Mouse (Mus musculus) liver, embryonic 15.5 days (tissue): ENCODE measurements around the gene Pkd2. TPM values are rescaled to one million over a fixed set of nuclear protein-coding genes. Genes with fewer than 3 reads are reported as not detected.

Experiments used
- ATAC-seq: fragments of 200-750 bp; cut with Nextera tagmentation; 2 replicates; pipeline ENCODE4 v1.8.0; 2017; ENCODE audit warnings: moderate number of reproducible peaks, mild to moderate bottlenecking, moderate library complexity; ENCODE audit not compliant: insufficient read depth
- H3K27ac ChIP-seq: fragments of 300-500 bp; sonication (generic); replicated peaks from 2 replicates; pipeline ENCODE4 v1.5.1; 2015; ENCODE audit warnings: mild to moderate bottlenecking, inconsistent platforms
- H3K27me3 ChIP-seq: fragments of 300-500 bp; sonication (generic); 2 replicates; pipeline ENCODE4 v1.6.1; 2015; ENCODE audit warnings: mild to moderate bottlenecking, inconsistent platforms
- H3K36me3 ChIP-seq: fragments of 300-500 bp; sonication (generic); replicated peaks from 2 replicates; pipeline ENCODE4 v1.6.1; 2015; ENCODE audit warnings: moderate library complexity, mild to moderate bottlenecking, inconsistent platforms
- H3K4me1 ChIP-seq: fragments of 300-500 bp; sonication (generic); replicated peaks from 2 replicates; pipeline ENCODE4 v1.6.1; 2015; ENCODE audit warnings: inconsistent platforms
- H3K4me2 ChIP-seq: fragments of 300-500 bp; sonication (generic); 2 replicates; pipeline ENCODE4 v1.6.1; 2015; ENCODE audit warnings: moderate library complexity, mild to moderate bottlenecking, inconsistent platforms
- H3K4me3 ChIP-seq: fragments of 300-500 bp; sonication (generic); replicated peaks from 2 replicates; pipeline ENCODE4 v1.5.1; 2015; ENCODE audit warnings: mild to moderate bottlenecking, inconsistent platforms
- H3K9ac ChIP-seq: fragments of 300-500 bp; sonication (generic); 2 replicates; pipeline ENCODE4 v1.6.1; 2015; ENCODE audit warnings: moderate library complexity, mild to moderate bottlenecking, inconsistent platforms
- H3K9me3 ChIP-seq: fragments of 300-500 bp; sonication (generic); replicated peaks from 2 replicates; pipeline ENCODE4 v1.6.1; 2016; ENCODE audit warnings: inconsistent platforms
- WGBS: fragments of 180-500 bp; shearing (Covaris S2); methylation state at CpG from one replicate; pipeline ENCODE4 v1.1.7; 2015; ENCODE audit warnings: mixed read lengths; ENCODE audit not compliant: insufficient replicate concordance; 5-methylcytosine and 5-hydroxymethylcytosine counted together
- polyA plus RNA-seq: library from polyadenylated mRNA; unstranded; fragments of >200 nt; fragmentation: Nextera tagmentation; extraction: Ambion mirVana; gene quantifications from 2 replicates; pipeline ENCODE4 v1.2.1, GENCODE M21; 2015

Pkd2 gene
- polyA plus RNA-seq, 1 experiment from 2014 or later, result 0.92 TPM

DNA sequence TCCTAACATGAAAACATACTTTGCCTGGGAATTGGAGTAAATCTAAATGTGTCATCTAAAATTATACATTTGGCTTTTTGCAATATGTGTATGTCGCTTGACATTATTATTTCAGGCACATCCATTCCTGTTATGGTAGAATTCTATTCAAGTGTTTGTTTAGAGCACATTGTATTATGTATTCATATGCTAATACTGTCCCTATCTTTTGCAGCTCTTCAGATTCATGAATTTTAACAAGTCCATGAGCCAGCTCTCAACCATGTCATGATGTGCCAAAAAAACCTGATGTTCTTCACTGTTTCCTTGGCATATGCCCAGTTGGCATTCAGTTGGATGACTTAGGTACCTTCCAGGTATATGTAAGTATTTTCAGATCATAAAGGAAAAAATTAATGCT, 79.4 kb downstream of the Pkd2 start:
- WGBS, result 74% methylated on average over 1 of the region's 1 CpGs
- Histone ChIP-seq H3K27ac (no peak overlapping the region), H3K36me3 (peaks cover 31% of the 10 kb centered on the region), H3K4me3 (no peak overlapping the region), H3K4me2 (no peak overlapping the region), H3K4me1 (no peaks in the 10 kb centered on the region), H3K9me3 (no peaks in the 10 kb centered on the region), H3K27me3 (no peaks in the 10 kb centered on the region), H3K9ac (no peak overlapping the region)
- ATAC-seq, result no peak

DNA sequence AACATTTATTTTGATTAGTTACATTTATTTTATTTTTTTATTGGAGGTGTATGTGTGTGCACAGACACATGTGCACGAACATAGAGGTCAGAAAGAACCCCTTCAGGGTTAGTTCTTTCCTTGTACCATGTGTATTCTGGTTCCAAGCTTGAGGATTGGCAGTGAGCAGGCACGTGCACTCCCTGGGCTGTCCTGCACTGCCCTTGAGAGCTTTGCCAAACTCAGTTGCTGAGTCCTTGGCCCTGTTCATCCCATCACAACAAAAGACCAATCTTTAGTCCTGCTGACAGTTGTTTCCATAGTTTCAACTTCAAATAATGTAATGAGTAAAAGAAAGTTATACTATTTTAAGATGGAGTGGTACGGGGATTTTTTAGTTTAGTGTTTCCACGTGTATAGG, 80.1 kb downstream of the Pkd2 start:
- no peak for ATAC-seq
- Histone ChIP-seq H3K4me1 (no peaks in the 10 kb centered on the region), H3K36me3 (peaks cover 32% of the 10 kb centered on the region)

More for the DNA sequence above, 80.1 kb downstream of the Pkd2 start:
- no peak overlapping the region for H3K9ac ChIP-seq
- WGBS, result 72% methylated on average over 4 of the region's 4 CpGs
- H3K27me3 ChIP-seq, result no peaks in the 10 kb centered on the region
- no peak overlapping the region for H3K4me3 ChIP-seq
- H3K27ac ChIP-seq, result no peak overlapping the region
- H3K4me2 ChIP-seq, result no peak overlapping the region
- no peaks in the 10 kb centered on the region for H3K9me3 ChIP-seq

Other genes starting within 250 kb of the Pkd2 start
- 0.06 TPM in 1 of 2 replicates, not detected in the other for gene Ibsp, start 160.3 kb upstream of the Pkd2 start, polyA plus RNA-seq
- not detected in 2 replicates for gene Mepe, start 134.1 kb upstream of the Pkd2 start, polyA plus RNA-seq
- gene Spp1, start 24.3 kb upstream of the Pkd2 start, polyA plus RNA-seq, result 7.3 and 18.7 TPM in 2 replicates
- 2.0 and 2.5 TPM in 2 replicates for gene BC005561, start 48.9 kb downstream of the Pkd2 start, polyA plus RNA-seq